Mouse (Mus musculus): ENCODE measurements around the gene Ube2l3. TPM values are rescaled to one million over a fixed set of nuclear protein-coding genes. Genes with fewer than 3 reads are reported as not detected.
A peak's percentile ranks its signal among the peaks of the same experiment; 100 is the strongest.

The Ube2l3 gene
- total and polyA plus RNA-seq, 2 experiments from 2014 or later: 127 to 330 TPM

GRCm38 (mm10) chr16:17200121-17200952, 2.1 kb downstream of the Ube2l3 start:
- Histone ChIP-seq H3K27ac (ENCODE audit: low read depth, low read length) (peak overlapping the region; percentile 77), H3K9ac (peak overlapping the region; percentile 97), H3K9me3 (ENCODE audit: low read length) (no peaks in the 10 kb centered on the region), H3K36me3 (ENCODE audit: insufficient read depth) (no peaks in the 10 kb centered on the region), H3K4me2 (ENCODE audit: low read depth) (peak overlapping the region; percentile 71), H3K27me3 (ENCODE audit: insufficient read depth, low read length) (no peaks in the 10 kb centered on the region), H3K4me1 (ENCODE audit: insufficient read depth) (peaks cover 14% of the 10 kb centered on the region; the same call in 1 of the 2 replicates), H3K4me3 (ENCODE audit: low read depth, low read length) (peak overlapping the region; percentile 75)
- peak; percentile 7; the same call in 1 of the 2 replicates for ATAC-seq
- WGBS: 8% methylated on average over 24 of the region's 24 CpGs
- TF ChIP-seq CTCF (IDR thresholded peaks at IDR 0.05; ENCODE audit: low read depth): no peak
- no peak for DNase-seq

GRCm38 (mm10) chr16:17193823-17194222, 8.6 kb downstream of the Ube2l3 start:
- no peak for DNase-seq
- WGBS: 96% methylated on average over 4 of the region's 4 CpGs
- Histone ChIP-seq H3K4me1 (ENCODE audit: insufficient read depth) (no peaks in the 10 kb centered on the region), H3K27ac (ENCODE audit: low read depth, low read length) (no peak overlapping the region), H3K9me3 (ENCODE audit: low read length) (no peaks in the 10 kb centered on the region), H3K9ac (no peak overlapping the region), H3K36me3 (ENCODE audit: insufficient read depth) (no peaks in the 10 kb centered on the region), H3K27me3 (ENCODE audit: insufficient read depth, low read length) (no peaks in the 10 kb centered on the region), H3K4me2 (ENCODE audit: low read depth) (no peak overlapping the region), H3K4me3 (ENCODE audit: low read depth, low read length) (no peak overlapping the region)
- ATAC-seq: no peak
- no peak for TF ChIP-seq CTCF (IDR thresholded peaks at IDR 0.05; ENCODE audit: low read depth)

DNA sequence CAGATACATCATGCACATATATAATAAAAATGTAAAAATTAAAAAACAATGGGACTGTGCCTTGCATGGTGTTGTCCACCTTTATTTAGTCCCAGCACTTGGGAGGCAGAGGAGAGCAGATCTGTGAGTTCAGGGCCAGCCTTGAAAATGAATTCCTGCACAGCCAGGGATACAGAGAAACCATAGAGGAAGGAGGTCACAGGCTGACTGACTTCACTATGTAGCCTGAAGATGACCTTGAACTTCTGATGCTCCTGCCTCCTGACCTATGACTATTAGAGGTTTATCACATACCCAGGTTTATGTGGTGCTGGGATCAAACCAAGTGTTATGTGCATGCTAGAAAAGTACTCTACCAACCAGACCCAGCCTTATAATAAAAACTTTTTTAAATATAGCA, 17.0 kb downstream of the Ube2l3 start:
- Histone ChIP-seq H3K4me2 (ENCODE audit: low read depth) (no peak overlapping the region), H3K27ac (ENCODE audit: low read depth, low read length) (no peak overlapping the region), H3K27me3 (ENCODE audit: insufficient read depth, low read length) (no peaks in the 10 kb centered on the region), H3K4me1 (ENCODE audit: insufficient read depth) (no peaks in the 10 kb centered on the region), H3K9ac (no peak overlapping the region), H3K9me3 (ENCODE audit: low read length) (no peaks in the 10 kb centered on the region), H3K4me3 (ENCODE audit: low read depth, low read length) (no peak overlapping the region), H3K36me3 (ENCODE audit: insufficient read depth) (0 out of 2 replicates have a peak, but pooled peaks cover 9% of the 10 kb centered on the region)
- no peak for TF ChIP-seq CTCF (IDR thresholded peaks at IDR 0.05; ENCODE audit: low read depth)
- ATAC-seq (no peak), DNase-seq (no peak)

- Histone ChIP-seq H3K9ac (no peak overlapping the region), H3K27ac (ENCODE audit: low read depth, low read length) (no peak overlapping the region), H3K4me3 (ENCODE audit: low read depth, low read length) (no peak overlapping the region), H3K27me3 (ENCODE audit: insufficient read depth, low read length) (no peaks in the 10 kb centered on the region), H3K4me2 (ENCODE audit: low read depth) (no peak overlapping the region), H3K36me3 (ENCODE audit: insufficient read depth) (0 out of 2 replicates have a peak, but pooled peaks cover 9% of the 10 kb centered on the region), H3K4me1 (ENCODE audit: insufficient read depth) (no peaks in the 10 kb centered on the region), H3K9me3 (ENCODE audit: low read length) (no peaks in the 10 kb centered on the region)
- TF ChIP-seq CTCF (IDR thresholded peaks at IDR 0.05; ENCODE audit: low read depth): no peak
- DNase-seq (no peak), ATAC-seq (no peak)
- WGBS: 80% methylated on average over 3 of the region's 3 CpGs
Observed at GRCm38 (mm10) chr16:17183003-17183402, 19.4 kb downstream of the Ube2l3 start.

GRCm38 (mm10) chr16:17182136-17182535, 20.3 kb downstream of the Ube2l3 start:
- DNase-seq: no peak
- no peak overlapping the region for H3K4me2 ChIP-seq (ENCODE audit: low read depth)
- H3K27me3 ChIP-seq (ENCODE audit: insufficient read depth, low read length): no peaks in the 10 kb centered on the region
- no peak overlapping the region for H3K27ac ChIP-seq (ENCODE audit: low read depth, low read length)
- no peak for TF ChIP-seq CTCF (IDR thresholded peaks at IDR 0.05; ENCODE audit: low read depth)
- 90% methylated on average over 2 of the region's 2 CpGs for WGBS
- no peaks in the 10 kb centered on the region for H3K9me3 ChIP-seq (ENCODE audit: low read length)
- H3K4me1 ChIP-seq (ENCODE audit: insufficient read depth): no peaks in the 10 kb centered on the region
- 0 out of 2 replicates have a peak, but pooled peaks cover 9% of the 10 kb centered on the region for H3K36me3 ChIP-seq (ENCODE audit: insufficient read depth)
- no peak for ATAC-seq
- no peak overlapping the region for H3K9ac ChIP-seq
- no peak overlapping the region for H3K4me3 ChIP-seq (ENCODE audit: low read depth, low read length)

DNA sequence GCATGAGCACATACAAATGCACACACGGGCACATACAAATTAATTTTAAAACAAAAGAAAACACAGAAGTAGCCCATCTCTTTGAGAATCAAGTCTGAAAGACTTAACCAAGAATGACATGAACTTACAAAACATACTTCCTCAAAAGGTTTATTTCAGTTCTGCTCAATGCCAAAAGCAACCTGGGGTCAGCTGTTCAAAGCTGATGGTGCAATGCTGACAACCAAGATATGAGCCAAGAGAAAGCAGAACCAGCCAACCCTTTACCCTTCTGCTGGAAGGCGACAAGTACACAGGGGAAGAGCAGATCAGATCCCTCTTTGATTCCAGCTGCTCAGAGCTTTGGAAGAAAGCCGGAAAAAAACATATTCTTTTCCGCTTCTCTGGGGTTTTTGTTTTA, 21.1 kb downstream of the Ube2l3 start:
- Histone ChIP-seq H3K4me3 (ENCODE audit: low read depth, low read length) (no peak overlapping the region), H3K4me2 (ENCODE audit: low read depth) (no peak overlapping the region), H3K36me3 (ENCODE audit: insufficient read depth) (0 out of 2 replicates have a peak, but pooled peaks cover 5% of the 10 kb centered on the region), H3K9ac (no peak overlapping the region), H3K9me3 (ENCODE audit: low read length) (no peaks in the 10 kb centered on the region), H3K27me3 (ENCODE audit: insufficient read depth, low read length) (no peaks in the 10 kb centered on the region), H3K4me1 (ENCODE audit: insufficient read depth) (no peaks in the 10 kb centered on the region), H3K27ac (ENCODE audit: low read depth, low read length) (no peak overlapping the region)
- no peak for TF ChIP-seq CTCF (IDR thresholded peaks at IDR 0.05; ENCODE audit: low read depth)
- DNase-seq (no peak), ATAC-seq (no peak)
- 81% methylated on average over 4 of the region's 4 CpGs for WGBS

GRCm38 (mm10) chr16:17179706-17180105, 22.7 kb downstream of the Ube2l3 start:
- Histone ChIP-seq H3K4me2 (ENCODE audit: low read depth) (no peak overlapping the region), H3K9me3 (ENCODE audit: low read length) (no peaks in the 10 kb centered on the region), H3K36me3 (ENCODE audit: insufficient read depth) (peaks cover 12% of the 10 kb centered on the region; the same call in 1 of the 2 replicates), H3K4me3 (ENCODE audit: low read depth, low read length) (no peak overlapping the region), H3K4me1 (ENCODE audit: insufficient read depth) (no peaks in the 10 kb centered on the region), H3K27me3 (ENCODE audit: insufficient read depth, low read length) (no peaks in the 10 kb centered on the region), H3K27ac (ENCODE audit: low read depth, low read length) (no peak overlapping the region), H3K9ac (no peak overlapping the region)
- WGBS: 92% methylated on average over 3 of the region's 3 CpGs
- no peak for TF ChIP-seq CTCF (IDR thresholded peaks at IDR 0.05; ENCODE audit: low read depth)
- DNase-seq: no peak
- no peak for ATAC-seq
